8 mouse cellular contexts compared by ENCODE assay signal in genomic region chr5:114608516-114608915, GRCm38 (mm10). TPM values are rescaled to one million over a fixed set of nuclear protein-coding genes. Genes with fewer than 3 reads are reported as not detected.
DNase-seq lines count a peak whose midpoint lies in the region.

No protein-coding gene starts in this region.

- peak; percentile 78 for DNase-seq in CD4-positive, CD25-positive, alpha-beta regulatory T cell, adult 2 months (ENCODE audit: low read depth, low spot score)
- peak; percentile 82 to 83 for DNase-seq in adrenal gland, adult 18-20 months (ENCODE audit: low spot score in 2 of 2)
- DNase-seq in embryonic facial prominence, embryonic 10.5 days (ENCODE audit: low spot score) = peak; percentile 89
- peak; percentile 75 to 87 for DNase-seq in heart, postnatal 36 days
- peak; percentile 88 to 91 for DNase-seq in layer of hippocampus, postnatal 10 days (ENCODE audit: low spot score in 2 of 2)
- peak; percentile 73 for DNase-seq in lung, postnatal 25 days (ENCODE audit: low spot score)
- peak; percentile 83 to 89 for DNase-seq in right cerebral cortex, postnatal 10 days (ENCODE audit: low spot score in 2 of 2)
- peak; percentile 77 for DNase-seq in urinary bladder, postnatal 25 days (ENCODE audit: low spot score)

- peak overlapping the region; percentile 58 for H3K27ac ChIP-seq in embryonic facial prominence, embryonic 10.5 days (replicated peaks)

- 6% methylated on average over 12 of the region's 12 CpGs for WGBS in embryonic facial prominence, embryonic 10.5 days

- H3K4me1 ChIP-seq in embryonic facial prominence, embryonic 10.5 days = peaks cover 72% of the 10 kb centered on the region

- no peaks in the 10 kb centered on the region for H3K9me3 ChIP-seq in embryonic facial prominence, embryonic 10.5 days

- intact Hi-C loops in heart, postnatal 36 days (cut with DNase I) = loop anchor here (2.0 kb wide), 2 partner anchors 42 to 148 kb away; no protein-coding TSS in a partner anchor

- H3K36me3 ChIP-seq in embryonic facial prominence, embryonic 10.5 days (replicated peaks) = peaks cover 23% of the 10 kb centered on the region

- 0 out of 2 replicates have a peak overlapping the region, but pooled peaks have one; percentile 6 for H3K4me3 ChIP-seq in embryonic facial prominence, embryonic 10.5 days

- H3K27me3 ChIP-seq in embryonic facial prominence, embryonic 10.5 days (replicated peaks; ENCODE audit: low read depth, poor library complexity, severe bottlenecking) = peaks cover 26% of the 10 kb centered on the region

RNA-seq across cellular contexts. Expression of gene Fam222a, which starts 40.7 kb away (rescaled TPM):
- total RNA-seq in adrenal gland, adult 18-20 months (2021) = 10 to 100 TPM; 62.7 to 76.0 TPM
- polyA plus RNA-seq in embryonic facial prominence, embryonic 10.5 days (2016; fragmentation: Nextera tagmentation; extraction: Ambion mirVana) = 2.3 and 3.8 TPM in 2 replicates
- 1 to 10 TPM; 1.6 to 1.9 TPM for total RNA-seq in heart, postnatal 36 days (2021)
- 1 to 10 TPM; 5.0 to 5.7 TPM for total RNA-seq in layer of hippocampus, postnatal 10 days (2021)

RNA-seq across cellular contexts. Expression of gene Trpv4, which starts 49.7 kb away (rescaled TPM):
- 1 to 10 TPM; 3.0 to 4.6 TPM for total RNA-seq in adrenal gland, adult 18-20 months (2021)
- 0.75 and 0.91 TPM in 2 replicates for polyA plus RNA-seq in embryonic facial prominence, embryonic 10.5 days (2016; fragmentation: Nextera tagmentation; extraction: Ambion mirVana)
- total RNA-seq in heart, postnatal 36 days (2021) = 1 to 10 TPM; 2.6 to 7.0 TPM
- 1 to 10 TPM; 1.0 to 2.4 TPM for total RNA-seq in layer of hippocampus, postnatal 10 days (2021)

Comparison
In these comparisons a context has a peak if more than half of its experiments do, and no peak if none do; other contexts are left out.
1. Peak in every context shown above with its lines: DNase-seq, H3K4me3 ChIP-seq and H3K27ac ChIP-seq.
2. RNA of gene Fam222a, which starts 40.7 kb away (total RNA-seq): 62.7 to 76.0 TPM in adrenal gland, adult 18-20 months; 5.0 to 5.7 TPM in layer of hippocampus, postnatal 10 days and 1.6 to 1.9 TPM in heart, postnatal 36 days; every median in the first group is over 4 times any median in the second.